Mouse (Mus musculus) liver, embryonic 13.5 days (tissue): Measurements from ENCODE around the gene Lrriq3. TPM values are rescaled to one million over a fixed set of nuclear protein-coding genes. Genes with fewer than 3 reads are reported as not detected.

Source experiments
- polyA plus RNA-seq: library from polyadenylated mRNA; unstranded; fragments of >200 nt; fragmentation: Nextera tagmentation; extraction: Ambion mirVana; gene quantifications from 2 replicates; pipeline ENCODE4 v1.2.1, GENCODE M21; 2015

The Lrriq3 gene
- polyA plus RNA-seq, 1 experiment from 2014 or later, result 0.31 TPM

Other genes starting within 250 kb of the Lrriq3 start
- 0.09 TPM in 1 of 2 replicates, not detected in the other for gene Tnni3k, start 38.0 kb upstream of the Lrriq3 start, polyA plus RNA-seq
- gene Fpgt, start within 50 bp of the Lrriq3 start, polyA plus RNA-seq, result 5.8 and 8.5 TPM in 2 replicates